Mouse (Mus musculus): ENCODE data around the gene Mapkap1. TPM values are rescaled to one million over a fixed set of nuclear protein-coding genes. Genes with fewer than 3 reads are reported as not detected.

Gene Mapkap1
- polyA plus RNA-seq (2012; rRNA removed): 67.4 and 73.7 TPM in 2 replicates

DNA sequence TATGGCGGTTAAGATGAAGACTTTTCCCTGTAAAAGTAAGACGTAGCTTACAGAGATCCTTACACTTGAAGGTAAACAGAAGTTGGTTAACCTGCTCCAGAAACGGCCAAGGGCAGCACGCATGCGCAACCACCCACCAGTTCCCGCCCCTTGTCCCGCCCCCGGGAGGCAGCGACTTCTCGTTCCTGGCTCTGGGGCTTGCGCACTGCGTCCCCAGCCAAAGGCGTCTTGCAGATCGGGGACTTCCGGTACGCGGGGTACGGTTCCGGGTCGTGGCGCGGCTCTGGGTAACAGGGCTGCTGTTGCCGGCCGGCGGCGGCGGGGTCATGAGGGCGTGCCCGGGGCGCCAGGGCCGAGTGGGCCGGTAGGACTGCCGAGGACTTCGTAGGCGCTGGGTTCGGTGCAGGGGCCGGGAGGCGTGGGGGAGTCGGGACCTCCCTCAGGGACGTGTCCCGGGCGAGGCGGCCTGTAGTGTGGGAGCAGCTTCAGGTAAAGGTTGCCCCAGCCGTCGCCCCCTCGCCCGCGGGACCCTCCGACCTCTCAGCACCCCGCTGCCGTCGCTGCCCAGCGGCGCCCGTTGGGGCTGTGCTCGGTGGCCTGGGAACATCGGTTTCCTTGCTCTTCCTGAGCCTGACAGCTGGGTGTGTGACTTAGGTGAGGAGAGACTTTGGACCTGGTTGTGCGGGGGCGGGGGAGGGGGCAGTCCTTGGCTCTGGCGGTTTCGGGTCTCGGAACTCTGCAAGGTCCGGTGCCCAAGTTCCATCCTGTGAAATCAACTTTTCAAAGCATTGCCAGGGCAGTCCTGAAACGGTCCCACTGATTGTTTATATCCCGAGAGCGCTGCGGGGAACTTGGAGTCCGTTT lies at the start of gene Mapkap1:
TSS of gene Mapkap1 (plus strand) at position 171 of the 864 bp plus-strand sequence.

DNA sequence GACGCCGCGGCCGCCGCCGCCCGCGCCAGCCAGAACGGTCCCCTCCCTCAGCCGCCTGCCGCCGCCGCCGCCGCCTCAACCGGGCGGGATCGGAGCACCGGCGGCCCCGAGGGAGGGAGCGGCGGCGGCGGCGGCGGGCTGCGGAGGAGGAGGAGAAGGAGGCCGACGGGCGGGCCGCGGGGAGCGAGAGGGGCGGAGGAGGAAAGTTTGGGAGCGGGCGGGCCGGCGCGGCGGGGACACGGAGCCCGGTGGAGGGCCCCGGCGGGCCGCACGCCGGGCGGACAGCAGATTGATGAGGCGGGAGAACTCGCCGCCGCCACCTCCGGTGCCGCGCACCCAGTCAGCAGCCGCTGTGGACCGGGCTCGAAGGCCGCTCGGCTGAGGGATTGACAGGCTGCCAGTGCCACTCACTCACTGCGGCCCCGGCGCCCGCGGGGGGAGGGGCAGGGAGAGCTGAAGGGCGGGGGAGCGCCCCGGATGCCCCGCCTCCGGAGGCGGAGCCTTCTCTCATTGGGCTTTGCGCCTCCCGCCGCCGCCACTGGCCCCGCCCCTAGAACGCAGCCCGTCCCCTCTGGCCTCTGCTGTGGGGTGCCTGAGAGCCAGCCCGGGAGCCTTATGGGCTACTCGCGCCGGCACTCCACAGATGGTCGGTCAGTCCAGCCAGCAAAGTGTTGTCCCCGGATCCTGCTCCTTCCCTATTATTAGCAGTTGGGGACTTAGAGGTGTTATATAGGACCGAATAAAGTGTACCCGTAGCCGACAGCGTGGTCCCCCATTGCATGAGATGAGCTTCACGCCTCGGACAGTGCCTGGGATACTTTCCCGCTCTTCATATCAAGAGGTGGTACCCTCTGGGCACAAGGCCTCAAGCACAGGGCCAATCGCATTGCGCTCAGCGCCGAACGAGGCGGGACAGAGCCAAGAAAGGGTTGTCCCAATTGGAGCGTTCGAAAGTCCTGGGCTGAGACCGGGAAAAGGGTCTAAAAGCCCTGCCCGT lies 34.0 kb upstream of the Mapkap1 start, which contains the start of gene Pbx3:
TSS of gene Pbx3 (minus strand) at position 838 of the 997 bp plus-strand sequence.

Other genes with a start within 250 kb of the Mapkap1 start
- 132 and 154 TPM in 2 replicates for gene Pbx3, start 33.6 kb upstream of the Mapkap1 start, polyA plus RNA-seq (2012; rRNA removed)